ENCODE assay signal across 10 mouse cellular contexts in the genomic region with DNA sequence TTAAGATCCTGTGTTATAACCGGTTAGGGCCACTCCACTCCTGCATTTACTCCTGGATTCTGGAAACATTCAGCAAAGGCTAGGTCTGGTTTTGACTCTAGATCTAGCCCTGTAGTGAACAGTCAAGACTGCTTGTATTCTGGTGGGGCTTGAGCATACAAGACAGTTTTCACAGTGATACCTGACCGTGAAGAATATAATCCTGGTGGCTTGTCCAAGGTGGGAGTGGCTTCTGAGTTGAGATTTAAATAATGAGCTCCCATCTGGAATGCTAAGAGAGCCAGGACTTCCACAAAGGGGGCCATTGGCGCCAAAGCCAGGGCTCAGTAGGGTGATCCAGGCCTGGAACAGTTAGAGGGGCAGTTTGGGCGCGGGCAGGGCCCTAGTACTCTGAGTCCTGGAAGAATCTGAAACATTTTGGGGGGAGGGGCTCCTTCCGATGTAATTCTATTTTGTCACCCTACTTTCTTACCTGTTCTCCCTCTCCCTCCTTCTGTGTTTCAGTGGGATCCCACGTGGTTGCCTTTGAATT. TPM values are rescaled to one million over a fixed set of nuclear protein-coding genes. Genes with fewer than 3 reads are reported as not detected.
DNase-seq lines count a peak whose midpoint lies in the region; ATAC-seq lines count a peak whose summit lies in the region.
"Had no signal": no experiment of that assay in that cellular context is flagged by ENCODE, and none has a peak within 500 bp of the region (broad histone marks: within the 10 kb centered on the region; RNA-seq: fewer than 3 reads in every experiment).

No protein-coding gene starts in this region.

- H3K9me3 ChIP-seq in heart, embryonic 11.5 days (replicated peaks; ENCODE audit: control insufficient read depth, low read length) = no peaks in the 10 kb centered on the region
- no peaks in the 10 kb centered on the region for H3K9me3 ChIP-seq in hindbrain, embryonic 16.5 days (ENCODE audit: control insufficient read depth, low read length)
- no peaks in the 10 kb centered on the region for H3K9me3 ChIP-seq in midbrain, embryonic 11.5 days (ENCODE audit: control insufficient read depth, low read length)

- intact Hi-C loops in heart, postnatal 36 days (cut with DNase I) = loop anchor here (1.0 kb wide), 1 partner anchor 43 kb away; no protein-coding TSS in a partner anchor

- DNase-seq in heart, postnatal 36 days = no peak
- peak; percentile 91 for DNase-seq in midbrain, embryonic 11.5 days (ENCODE audit: low spot score, missing footprints)
- DNase-seq in spleen, adult 12 weeks (ENCODE audit: low spot score) = no peak
- no peak for DNase-seq in MN1 (ENCODE audit: low spot score)

- peak overlapping the region; percentile 54 for H3K9ac ChIP-seq in heart, embryonic 11.5 days (ENCODE audit: low read depth, low read length)
- H3K9ac ChIP-seq in hindbrain, embryonic 16.5 days (ENCODE audit: low read depth, low read length) = peak overlapping the region; percentile 82
- H3K9ac ChIP-seq in midbrain, embryonic 11.5 days (ENCODE audit: low read length) = no peak overlapping the region

- WGBS in heart, embryonic 11.5 days (ENCODE audit: insufficient replicate concordance) = 33% methylated on average over 7 of the region's 7 CpGs
- WGBS in hindbrain, embryonic 16.5 days = 33% methylated on average over 7 of the region's 7 CpGs
- WGBS in midbrain, embryonic 11.5 days = 44% methylated on average over 7 of the region's 7 CpGs

- no peak for ATAC-seq in heart, embryonic 11.5 days (replicated peaks; ENCODE audit: insufficient number of reproducible peaks, low FRiP score, low TSS enrichment)
- no peak; the same call in none of the 2 replicates for ATAC-seq in hindbrain, embryonic 16.5 days
- no peak for ATAC-seq in midbrain, embryonic 11.5 days (ENCODE audit: low FRiP score)
- no peak for ATAC-seq in erythroid progenitor cell, adult 5-6 weeks (replicated peaks; ENCODE audit: low FRiP score, poor library complexity, severe bottlenecking)

- H3K27me3 ChIP-seq in heart, embryonic 11.5 days (ENCODE audit: control insufficient read depth, insufficient read depth, low read length) = peaks cover 22% of the 10 kb centered on the region
- 0 out of 2 replicates have a peak, but pooled peaks cover 7% of the 10 kb centered on the region for H3K27me3 ChIP-seq in hindbrain, embryonic 16.5 days (replicated peaks; ENCODE audit: control insufficient read depth, insufficient read depth, low read length)
- H3K27me3 ChIP-seq in midbrain, embryonic 11.5 days (ENCODE audit: control insufficient read depth, insufficient read depth, low read length) = peaks cover 23% of the 10 kb centered on the region

- peak overlapping the region; percentile 29; the same call in 1 of the 2 replicates for H3K27ac ChIP-seq in heart, embryonic 11.5 days (ENCODE audit: low read depth, low read length)
- 0 out of 2 replicates have a peak overlapping the region, but pooled peaks have one; percentile 4 for H3K27ac ChIP-seq in brown adipose tissue, adult 24 weeks (replicated peaks; ENCODE audit: low read depth, low read length)
- H3K27ac ChIP-seq in hindbrain, embryonic 16.5 days (ENCODE audit: low read depth, low read length) = peak overlapping the region; percentile 32
- no peak overlapping the region for H3K27ac ChIP-seq in midbrain, embryonic 11.5 days (ENCODE audit: low read depth, low read length)

- peaks cover 8% of the 10 kb centered on the region for H3K4me1 ChIP-seq in heart, embryonic 11.5 days (ENCODE audit: control insufficient read depth, insufficient read depth, low read length)
- H3K4me1 ChIP-seq in brown adipose tissue, adult 24 weeks (ENCODE audit: control insufficient read depth, insufficient read depth, insufficient read length, low read length) = peaks cover 33% of the 10 kb centered on the region
- peaks cover 18% of the 10 kb centered on the region for H3K4me1 ChIP-seq in hindbrain, embryonic 16.5 days (ENCODE audit: control insufficient read depth, insufficient read depth, low read depth, low read length)
- peaks cover 14% of the 10 kb centered on the region for H3K4me1 ChIP-seq in midbrain, embryonic 11.5 days (ENCODE audit: control insufficient read depth, insufficient read depth, low read length)

- peak overlapping the region; percentile 72 for H3K4me3 ChIP-seq in heart, embryonic 11.5 days (ENCODE audit: low read depth, low read length)
- H3K4me3 ChIP-seq in brown adipose tissue, adult 24 weeks (ENCODE audit: insufficient read depth, low read depth, low read length) = peak overlapping the region; percentile 60
- peak overlapping the region; percentile 83 for H3K4me3 ChIP-seq in hindbrain, embryonic 16.5 days (ENCODE audit: low read length)
- H3K4me3 ChIP-seq in midbrain, embryonic 11.5 days (ENCODE audit: low read depth, low read length) = peak overlapping the region; percentile 61

- H3K36me3 ChIP-seq in heart, embryonic 11.5 days (ENCODE audit: control insufficient read depth, insufficient read depth, low read length) = no peaks in the 10 kb centered on the region
- no peaks in the 10 kb centered on the region for H3K36me3 ChIP-seq in hindbrain, embryonic 16.5 days (ENCODE audit: control insufficient read depth, insufficient read depth, low read length)
- H3K36me3 ChIP-seq in midbrain, embryonic 11.5 days (ENCODE audit: control insufficient read depth, insufficient read depth, low read length) = no peaks in the 10 kb centered on the region

- peak overlapping the region; percentile 100 for H3K4me2 ChIP-seq in heart, embryonic 11.5 days
- peak overlapping the region; percentile 100 for H3K4me2 ChIP-seq in hindbrain, embryonic 16.5 days (ENCODE audit: low read length)
- peak overlapping the region; percentile 100 for H3K4me2 ChIP-seq in midbrain, embryonic 11.5 days

RNA-seq across cellular contexts. Expression of gene Klf15, which starts 1.6 kb away (rescaled TPM):
- 6.0 and 6.2 TPM in 2 replicates for polyA plus RNA-seq in heart, embryonic 11.5 days (2014; fragmentation: Nextera tagmentation; extraction: Ambion mirVana)
- 10 to 100 TPM; 60.8 to 87.4 TPM for total RNA-seq in heart, postnatal 36 days (2021)
- polyA plus RNA-seq in brown adipose tissue, adult 24 weeks (2012; ENCODE audit: insufficient read depth, insufficient read length, missing spikeins) = 14.5 and 19.8 TPM in 2 replicates
- 20.9 and 25.1 TPM in 2 replicates for polyA plus RNA-seq in hindbrain, embryonic 16.5 days (2015; fragmentation: Nextera tagmentation; extraction: Ambion mirVana)
- polyA plus RNA-seq in midbrain, embryonic 11.5 days (2014; fragmentation: Nextera tagmentation; extraction: Ambion mirVana) = 3.5 and 4.2 TPM in 2 replicates
- not detected in 2 replicates for total RNA-seq in erythroid progenitor cell, adult 5-6 weeks (2015; ENCODE audit: low replicate concordance)
- total RNA-seq in erythroid progenitor cell, adult 5-6 weeks (2017; ENCODE audit: low replicate concordance) = 0.08 and 0.39 TPM in 2 replicates
- total RNA-seq: CH12.LX had no signal
- polyA plus RNA-seq: erythroblast, embryonic 14.5 days had no signal

RNA-seq across cellular contexts. Expression of gene Aldh1l1, which starts 22.3 kb away (rescaled TPM):
- 1.00 and 1.2 TPM in 2 replicates for polyA plus RNA-seq in heart, embryonic 11.5 days (2014; fragmentation: Nextera tagmentation; extraction: Ambion mirVana)
- 1 to 10 TPM; 1.9 to 2.2 TPM for total RNA-seq in heart, postnatal 36 days (2021)
- polyA plus RNA-seq in brown adipose tissue, adult 24 weeks (2012; ENCODE audit: insufficient read depth, insufficient read length, missing spikeins) = 46.2 and 52.8 TPM in 2 replicates
- 89.0 and 101 TPM in 2 replicates for polyA plus RNA-seq in hindbrain, embryonic 16.5 days (2015; fragmentation: Nextera tagmentation; extraction: Ambion mirVana)
- 3.7 and 4.1 TPM in 2 replicates for polyA plus RNA-seq in midbrain, embryonic 11.5 days (2014; fragmentation: Nextera tagmentation; extraction: Ambion mirVana)
- total RNA-seq in erythroid progenitor cell, adult 5-6 weeks (2015; ENCODE audit: low replicate concordance) = 1.1 TPM in 1 of 2 replicates, not detected in the other
- 1.8 TPM in 1 of 2 replicates, not detected in the other for total RNA-seq in erythroid progenitor cell, adult 5-6 weeks (2017; ENCODE audit: low replicate concordance)
- polyA plus RNA-seq: erythroblast, embryonic 14.5 days had no signal

RNA-seq across cellular contexts. Expression of gene Cfap100, which starts 35.4 kb away (rescaled TPM):
- 0.15 TPM in 1 of 2 replicates, not detected in the other for polyA plus RNA-seq in heart, embryonic 11.5 days (2014; fragmentation: Nextera tagmentation; extraction: Ambion mirVana)
- total RNA-seq in heart, postnatal 36 days (2021) = under 1 TPM in 1 of 2 experiments, not detected in 1; 0.35 TPM
- 1.6 TPM in 1 of 2 replicates, not detected in the other for polyA plus RNA-seq in brown adipose tissue, adult 24 weeks (2012; ENCODE audit: insufficient read depth, insufficient read length, missing spikeins)
- 7.5 and 10.3 TPM in 2 replicates for polyA plus RNA-seq in hindbrain, embryonic 16.5 days (2015; fragmentation: Nextera tagmentation; extraction: Ambion mirVana)
- polyA plus RNA-seq in midbrain, embryonic 11.5 days (2014; fragmentation: Nextera tagmentation; extraction: Ambion mirVana) = 1.8 and 2.8 TPM in 2 replicates
- total RNA-seq in erythroid progenitor cell, adult 5-6 weeks (2015; ENCODE audit: low replicate concordance) = not detected in 2 replicates
- total RNA-seq in erythroid progenitor cell, adult 5-6 weeks (2017; ENCODE audit: low replicate concordance) = not detected in 2 replicates
- total RNA-seq: CH12.LX had no signal
- polyA plus RNA-seq: erythroblast, embryonic 14.5 days had no signal
